Mouse (Mus musculus) stomach, embryonic 15.5 days (tissue): ENCODE measurements at regions not wholly inside any gene's neighbourhood (a gene's known extent, or its start where the extent isn't known, plus 50 kb on each side); places are given as distances from the start of the nearest gene placed in this dataset.

Experiments
- ATAC-seq: fragments of 200-750 bp; cut with Nextera tagmentation; 2 replicates; pipeline ENCODE4 v1.8.0; 2017; ENCODE audit warnings: low read depth, moderate number of reproducible peaks, moderate TSS enrichment; ENCODE audit not compliant: insufficient read depth, low FRiP score
- H3K27ac ChIP-seq: fragments of 300-500 bp; sonication (generic); 2 replicates; pipeline ENCODE4 v1.5.1; 2015; ENCODE audit warnings: mild to moderate bottlenecking, inconsistent platforms
- H3K27me3 ChIP-seq: fragments of 300-500 bp; sonication (generic); replicated peaks from 2 replicates; pipeline ENCODE4 v1.6.1; 2015; ENCODE audit warnings: inconsistent platforms
- H3K36me3 ChIP-seq: fragments of 300-500 bp; sonication (generic); 2 replicates; pipeline ENCODE4 v1.6.1; 2015; ENCODE audit warnings: inconsistent platforms
- H3K4me1 ChIP-seq: fragments of 300-500 bp; sonication (generic); 2 replicates; pipeline ENCODE4 v1.6.1; 2015; ENCODE audit warnings: inconsistent platforms
- H3K4me2 ChIP-seq: fragments of 300-500 bp; sonication (generic); 2 replicates; pipeline ENCODE4 v1.6.1; 2015; ENCODE audit warnings: mild to moderate bottlenecking, inconsistent platforms
- H3K4me3 ChIP-seq: fragments of 300-500 bp; sonication (generic); replicated peaks from 2 replicates; pipeline ENCODE4 v1.5.1; 2015; ENCODE audit warnings: inconsistent platforms
- H3K9ac ChIP-seq: fragments of 300-500 bp; sonication (generic); 2 replicates; pipeline ENCODE4 v1.6.1; 2015; ENCODE audit warnings: inconsistent platforms
- H3K9me3 ChIP-seq: fragments of 300-500 bp; sonication (generic); 2 replicates; pipeline ENCODE4 v1.6.1; 2016; ENCODE audit warnings: inconsistent platforms
- WGBS: fragments of 180-500 bp; shearing (Covaris S2); methylation state at CpG from one replicate; pipeline ENCODE4 v1.1.7; 2015; 5-methylcytosine and 5-hydroxymethylcytosine counted together

GRCm38 (mm10) chr2:57616525-57617225, 379.2 kb downstream of the Gpd2 start:
- WGBS: 4% methylated on average over 19 of the region's 19 CpGs
- Histone ChIP-seq H3K36me3 (no peaks in the 10 kb centered on the region), H3K4me3 (peak overlapping the region; percentile 33), H3K27ac (no peak overlapping the region), H3K4me1 (no peaks in the 10 kb centered on the region), H3K27me3 (no peaks in the 10 kb centered on the region), H3K9ac (no peak overlapping the region), H3K4me2 (peak overlapping the region; percentile 53), H3K9me3 (no peaks in the 10 kb centered on the region)
- no peak for ATAC-seq

- Histone ChIP-seq H3K27me3 (no peaks in the 10 kb centered on the region), H3K36me3 (no peaks in the 10 kb centered on the region), H3K4me1 (no peaks in the 10 kb centered on the region), H3K4me3 (no peak overlapping the region), H3K4me2 (0 out of 2 replicates have a peak overlapping the region, but pooled peaks have one; percentile 53), H3K9ac (no peak overlapping the region), H3K9me3 (no peaks in the 10 kb centered on the region), H3K27ac (no peak overlapping the region)
- WGBS: 78% methylated on average over 2 of the region's 2 CpGs
- no peak for ATAC-seq
Observed at GRCm38 (mm10) chr2:57617258-57617657, 379.8 kb downstream of the Gpd2 start.

DNA sequence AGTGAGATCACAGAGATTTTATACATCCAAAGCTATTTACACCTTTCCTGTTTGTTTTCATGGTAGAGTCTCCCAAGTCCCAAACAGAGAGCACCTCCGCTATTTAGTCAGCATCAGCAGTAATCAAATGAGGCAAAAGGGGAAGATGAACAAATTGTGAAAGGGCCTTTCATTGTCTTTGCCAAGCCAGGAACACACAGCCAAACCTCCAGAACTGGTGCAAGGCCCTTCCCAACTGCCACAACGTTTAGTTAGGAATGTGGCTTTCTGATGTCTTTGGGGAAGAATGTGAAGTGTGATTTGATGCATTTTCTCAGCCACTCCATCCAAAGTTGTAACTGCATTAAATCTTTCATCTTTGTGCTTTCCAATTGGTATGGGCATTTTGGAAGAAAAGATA, 353.6 kb upstream of the Galnt5 start:
- H3K36me3 ChIP-seq: no peaks in the 10 kb centered on the region
- no peaks in the 10 kb centered on the region for H3K9me3 ChIP-seq
- H3K4me1 ChIP-seq: no peaks in the 10 kb centered on the region
- no peaks in the 10 kb centered on the region for H3K27me3 ChIP-seq
- WGBS: 57% methylated on average over 2 of the region's 2 CpGs
- H3K4me3 ChIP-seq: no peak overlapping the region
- no peak overlapping the region for H3K9ac ChIP-seq
- ATAC-seq: no peak
- H3K27ac ChIP-seq: no peak overlapping the region
- no peak overlapping the region for H3K4me2 ChIP-seq

DNA sequence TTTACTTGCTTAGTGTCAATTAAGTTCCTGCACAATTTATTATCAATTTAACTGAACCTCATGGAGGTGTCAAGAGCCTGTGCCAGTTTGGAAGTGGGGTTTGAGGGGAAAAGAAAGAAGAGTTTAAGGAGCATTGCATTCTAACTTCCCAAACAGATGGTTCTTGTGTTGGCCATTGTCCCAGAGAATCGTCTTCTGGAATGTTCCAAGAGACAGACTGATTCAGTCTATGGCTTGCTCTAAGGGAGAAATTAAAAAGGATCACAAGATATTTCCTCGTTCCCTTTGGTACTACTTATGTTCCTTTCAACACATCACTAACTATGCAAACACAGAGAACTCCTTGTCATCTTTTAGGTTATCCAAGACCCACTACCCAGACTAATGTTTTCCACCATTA, 353.1 kb upstream of the Galnt5 start:
- no peaks in the 10 kb centered on the region for H3K9me3 ChIP-seq
- H3K4me2 ChIP-seq: no peak overlapping the region
- no peak overlapping the region for H3K9ac ChIP-seq
- no peaks in the 10 kb centered on the region for H3K36me3 ChIP-seq
- no peaks in the 10 kb centered on the region for H3K4me1 ChIP-seq
- H3K27ac ChIP-seq: no peak overlapping the region
- no peak for ATAC-seq
- 58% methylated on average over 2 of the region's 2 CpGs for WGBS
- H3K27me3 ChIP-seq: no peaks in the 10 kb centered on the region
- no peak overlapping the region for H3K4me3 ChIP-seq

GRCm38 (mm10) chr2:57649002-57649401, 348.7 kb upstream of the Galnt5 start:
- H3K4me1 ChIP-seq: no peaks in the 10 kb centered on the region
- no peaks in the 10 kb centered on the region for H3K27me3 ChIP-seq
- no peak overlapping the region for H3K9ac ChIP-seq
- H3K4me2 ChIP-seq: no peak overlapping the region
- H3K27ac ChIP-seq: no peak overlapping the region
- WGBS: 72% methylated on average over 4 of the region's 4 CpGs
- H3K9me3 ChIP-seq: no peaks in the 10 kb centered on the region
- no peaks in the 10 kb centered on the region for H3K36me3 ChIP-seq
- no peak for ATAC-seq
- H3K4me3 ChIP-seq: no peak overlapping the region

DNA sequence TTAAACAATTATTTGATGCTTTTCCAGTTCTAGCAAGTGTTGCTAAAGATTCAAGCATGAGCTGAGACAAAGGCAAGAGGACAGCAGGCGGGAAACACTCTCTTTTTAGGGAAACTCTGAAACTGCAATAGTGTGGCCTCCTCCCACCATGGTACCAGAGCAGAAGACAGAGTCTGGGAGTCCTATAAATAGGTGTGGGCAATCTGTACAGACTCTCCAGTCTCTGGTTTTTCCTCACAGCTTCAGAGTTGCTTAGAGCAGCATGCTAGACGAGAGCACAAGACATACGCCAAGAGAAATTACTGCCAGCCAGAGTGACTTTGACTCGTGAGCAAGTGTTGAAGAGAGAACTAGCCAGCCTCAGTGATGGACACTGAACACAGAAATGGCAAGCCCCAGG, 340.3 kb upstream of the Galnt5 start:
- no peak overlapping the region for H3K4me2 ChIP-seq
- no peaks in the 10 kb centered on the region for H3K9me3 ChIP-seq
- ATAC-seq: no peak
- no peaks in the 10 kb centered on the region for H3K4me1 ChIP-seq
- no peak overlapping the region for H3K9ac ChIP-seq
- H3K4me3 ChIP-seq: no peak overlapping the region
- H3K27me3 ChIP-seq: no peaks in the 10 kb centered on the region
- 86% methylated on average over 4 of the region's 4 CpGs for WGBS
- no peak overlapping the region for H3K27ac ChIP-seq
- no peaks in the 10 kb centered on the region for H3K36me3 ChIP-seq

DNA sequence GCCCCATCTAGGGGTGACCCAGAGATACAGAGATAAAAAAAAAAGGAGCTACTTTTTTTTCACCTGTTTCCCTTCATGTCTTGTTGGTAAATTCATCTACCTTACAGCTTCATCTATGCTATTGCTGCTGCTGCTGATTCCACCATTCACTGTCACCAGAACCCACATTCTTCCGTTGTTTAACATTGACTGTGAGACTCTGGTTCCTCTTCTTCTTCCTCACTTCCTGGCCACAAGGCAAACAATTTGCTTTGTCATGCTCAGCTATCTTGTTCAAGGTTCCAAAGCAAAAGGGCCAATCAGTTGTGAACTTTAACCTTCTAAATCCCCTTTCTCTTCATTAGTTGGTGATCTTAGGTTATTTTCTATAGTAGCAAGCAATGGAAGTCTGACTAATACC, 335.8 kb upstream of the Galnt5 start:
- no peak overlapping the region for H3K9ac ChIP-seq
- 58% methylated on average over 1 of the region's 1 CpGs for WGBS
- no peaks in the 10 kb centered on the region for H3K4me1 ChIP-seq
- no peak overlapping the region for H3K27ac ChIP-seq
- no peak overlapping the region for H3K4me3 ChIP-seq
- ATAC-seq: no peak
- no peak overlapping the region for H3K4me2 ChIP-seq
- H3K27me3 ChIP-seq: no peaks in the 10 kb centered on the region
- H3K36me3 ChIP-seq: no peaks in the 10 kb centered on the region
- no peaks in the 10 kb centered on the region for H3K9me3 ChIP-seq

GRCm38 (mm10) chr2:57672007-57672643, 325.6 kb upstream of the Galnt5 start:
- 49% methylated on average over 3 of the region's 3 CpGs for WGBS
- ATAC-seq: no peak
- no peak overlapping the region for H3K27ac ChIP-seq

GRCm38 (mm10) chr2:57689877-57690276, 307.8 kb upstream of the Galnt5 start:
- no peak overlapping the region for H3K9ac ChIP-seq
- no peaks in the 10 kb centered on the region for H3K27me3 ChIP-seq
- H3K36me3 ChIP-seq: no peaks in the 10 kb centered on the region
- no peaks in the 10 kb centered on the region for H3K4me1 ChIP-seq
- no peaks in the 10 kb centered on the region for H3K9me3 ChIP-seq
- H3K4me2 ChIP-seq: no peak overlapping the region
- ATAC-seq: no peak
- H3K27ac ChIP-seq: no peak overlapping the region
- H3K4me3 ChIP-seq: no peak overlapping the region
- WGBS: 61% methylated on average over 3 of the region's 3 CpGs

More at GRCm38 (mm10) chr2:57672007-57672643, 325.6 kb upstream of the Galnt5 start:
- Histone ChIP-seq H3K9me3 (no peaks in the 10 kb centered on the region), H3K9ac (no peak overlapping the region), H3K4me3 (no peak overlapping the region), H3K4me1 (no peaks in the 10 kb centered on the region), H3K4me2 (no peak overlapping the region), H3K27me3 (no peaks in the 10 kb centered on the region), H3K36me3 (no peaks in the 10 kb centered on the region)

DNA sequence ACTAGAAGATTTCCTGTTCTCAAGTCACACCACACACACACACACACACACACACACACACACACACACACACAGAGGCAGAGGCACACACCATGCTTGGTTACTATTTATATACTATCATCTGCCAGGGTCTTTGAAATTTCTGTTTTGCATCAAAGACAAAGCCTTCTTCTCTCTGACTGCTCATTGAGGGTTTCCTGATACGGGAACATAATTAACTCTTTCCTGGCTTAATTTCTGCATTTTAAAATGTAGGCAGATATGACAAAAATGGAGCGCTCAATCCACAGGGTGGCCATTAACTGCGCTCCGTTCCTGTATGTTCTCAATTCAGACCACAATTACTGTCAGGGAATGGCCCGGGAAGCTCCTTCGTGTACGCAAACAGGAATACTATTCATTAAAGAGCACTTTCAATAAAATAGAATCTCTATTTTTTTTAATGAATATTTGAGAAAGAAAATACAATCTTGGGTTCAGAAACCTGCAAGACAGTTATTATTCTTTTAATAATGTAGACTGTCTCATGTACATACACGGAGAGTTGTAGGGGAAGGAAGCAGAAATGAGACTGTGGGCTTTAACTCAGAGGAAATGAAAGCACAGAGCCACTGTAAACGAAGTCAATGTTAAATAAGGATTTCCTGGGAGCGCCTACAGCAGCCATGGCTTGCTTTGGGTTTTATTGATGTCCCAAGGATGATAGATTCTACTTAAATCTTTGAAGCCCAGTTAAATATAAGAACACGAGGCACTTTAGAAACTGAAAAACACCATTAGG, 300.5 kb upstream of the Galnt5 start:
- H3K9me3 ChIP-seq: no peaks in the 10 kb centered on the region
- H3K4me1 ChIP-seq: no peaks in the 10 kb centered on the region
- no peak overlapping the region for H3K27ac ChIP-seq
- no peak overlapping the region for H3K4me3 ChIP-seq
- 39% methylated on average over 11 of the region's 11 CpGs for WGBS
- ATAC-seq: no peak
- H3K36me3 ChIP-seq: no peaks in the 10 kb centered on the region
- no peak overlapping the region for H3K9ac ChIP-seq
- H3K27me3 ChIP-seq: no peaks in the 10 kb centered on the region
- no peak overlapping the region; the same call in 1 of the 2 replicates for H3K4me2 ChIP-seq

DNA sequence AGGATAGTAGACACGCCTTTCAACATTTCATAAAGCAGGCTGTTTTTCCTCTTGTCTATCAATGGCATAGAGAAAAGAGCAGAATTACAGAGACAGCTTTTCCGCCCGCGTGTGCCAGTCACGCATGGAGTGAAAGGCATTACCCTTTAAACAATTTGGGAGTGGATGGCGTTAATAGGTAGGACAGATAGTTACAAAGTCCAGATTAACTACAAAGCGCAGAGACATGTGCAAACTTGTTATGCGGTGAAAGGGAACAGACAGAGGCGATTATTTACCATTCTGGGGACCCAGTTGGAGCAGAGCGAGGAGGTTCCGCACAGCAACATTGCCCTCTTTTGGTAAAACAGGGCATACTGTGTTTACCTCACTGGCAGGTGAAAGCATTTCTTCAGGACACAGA, 299.0 kb upstream of the Galnt5 start:
- no peak overlapping the region for H3K27ac ChIP-seq
- peak overlapping the region; percentile 34 for H3K4me3 ChIP-seq
- no peaks in the 10 kb centered on the region for H3K36me3 ChIP-seq
- H3K9me3 ChIP-seq: no peaks in the 10 kb centered on the region
- no peak for ATAC-seq
- WGBS: 8% methylated on average over 11 of the region's 11 CpGs
- no peak overlapping the region for H3K9ac ChIP-seq
- no peaks in the 10 kb centered on the region for H3K4me1 ChIP-seq
- H3K27me3 ChIP-seq: no peaks in the 10 kb centered on the region
- peak overlapping the region; percentile 66 for H3K4me2 ChIP-seq

DNA sequence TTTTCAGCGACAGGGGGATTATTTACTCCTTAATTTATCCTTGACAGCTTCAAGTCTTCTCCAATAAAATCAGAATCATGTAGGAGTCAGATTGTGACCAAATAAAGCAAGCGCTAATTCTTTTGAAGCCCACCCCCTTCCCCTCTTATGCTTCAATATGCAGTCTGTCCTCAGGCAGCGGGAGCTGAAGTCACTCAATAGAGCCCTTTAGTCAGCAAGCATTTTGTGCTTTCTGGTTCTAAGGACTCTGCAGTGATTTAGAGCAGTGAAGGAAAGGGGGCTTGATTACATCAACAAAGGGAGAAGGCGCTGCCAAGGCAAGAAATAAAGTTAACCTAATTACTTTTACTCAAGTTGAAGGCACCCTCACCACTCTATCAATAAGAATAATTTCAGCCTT, 298.5 kb upstream of the Galnt5 start:
- Histone ChIP-seq H3K9ac (no peak overlapping the region), H3K4me3 (peak overlapping the region; percentile 34), H3K9me3 (no peaks in the 10 kb centered on the region), H3K4me2 (peak overlapping the region; percentile 66), H3K27me3 (no peaks in the 10 kb centered on the region), H3K27ac (no peak overlapping the region), H3K36me3 (no peaks in the 10 kb centered on the region), H3K4me1 (no peaks in the 10 kb centered on the region)
- ATAC-seq: no peak
- WGBS: 39% methylated on average over 4 of the region's 4 CpGs
